Mouse (Mus musculus): ENCODE measurements around the gene Mettl16. TPM values are rescaled to one million over a fixed set of nuclear protein-coding genes. Genes with fewer than 3 reads are reported as not detected.
A peak's percentile ranks its signal among the peaks of the same experiment; 100 is the strongest.
"Not testable (repeated sequence)": the region's sequence is repeated elsewhere in the genome, so short reads cannot be mapped to it uniquely, and the experiment has no call there.

Gene Mettl16
- total RNA-seq, 2 experiments from 2014 or later, result 9.1 to 11.7 TPM

GRCm38 (mm10) chr11:74772386-74772785, 1.8 kb downstream of the Mettl16 start:
- no peak for DNase-seq

GRCm38 (mm10) chr11:74792874-74793273, 22.2 kb downstream of the Mettl16 start:
- no peak for DNase-seq

DNA sequence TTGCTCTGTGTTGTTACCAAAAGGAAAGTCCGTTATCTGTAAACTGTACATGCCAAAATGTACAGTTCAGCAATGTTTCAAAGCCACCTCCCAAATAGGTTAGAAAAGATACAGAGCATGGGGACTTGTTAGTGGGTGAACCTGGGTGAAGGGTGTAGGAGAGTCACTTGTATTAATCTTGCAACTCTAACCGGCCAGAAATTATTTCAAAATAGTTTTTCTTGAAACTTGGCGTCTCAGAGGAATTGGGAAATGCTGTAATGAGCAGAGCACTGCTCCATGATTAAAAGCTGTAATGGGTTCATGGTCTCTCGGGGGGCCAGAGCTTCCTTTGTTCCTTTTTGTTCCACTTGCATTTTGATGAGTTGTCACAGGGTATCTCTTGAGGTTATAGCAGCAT, 30.0 kb downstream of the Mettl16 start:
- no peak for DNase-seq

DNA sequence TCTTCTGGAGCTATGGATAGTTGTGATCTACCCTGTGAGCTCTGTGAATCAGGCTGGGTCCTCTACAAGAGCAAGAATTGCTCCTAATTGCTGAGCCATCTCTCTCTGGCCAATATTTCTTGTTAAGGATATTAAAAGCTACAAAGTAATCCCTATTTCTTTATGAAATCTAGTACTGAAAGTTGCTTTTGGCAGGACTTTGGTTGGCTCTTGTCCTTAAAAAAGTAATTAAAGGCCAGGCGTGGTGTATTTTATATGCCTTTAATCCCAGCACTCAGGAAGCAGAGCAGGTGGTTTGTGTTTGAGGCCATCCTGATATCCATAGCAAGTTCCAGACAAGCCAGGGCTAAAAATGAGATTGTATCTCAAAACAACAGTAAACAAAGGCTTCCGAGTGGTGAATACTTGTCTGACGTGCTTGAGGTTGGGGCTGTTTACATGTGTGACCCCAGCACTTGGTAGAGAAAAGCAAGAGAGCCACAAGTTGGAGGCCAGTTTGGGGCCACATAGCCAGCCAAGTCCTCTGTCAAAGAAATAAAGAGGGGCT, 33.5 kb downstream of the Mettl16 start:
- no peak for DNase-seq

GRCm38 (mm10) chr11:74807246-74807882, 36.7 kb downstream of the Mettl16 start:
- no peak for DNase-seq

GRCm38 (mm10) chr11:74808251-74808853, 37.7 kb downstream of the Mettl16 start:
- DNase-seq, result no peak

GRCm38 (mm10) chr11:74810134-74810533, 39.5 kb downstream of the Mettl16 start:
- no peak for DNase-seq

DNA sequence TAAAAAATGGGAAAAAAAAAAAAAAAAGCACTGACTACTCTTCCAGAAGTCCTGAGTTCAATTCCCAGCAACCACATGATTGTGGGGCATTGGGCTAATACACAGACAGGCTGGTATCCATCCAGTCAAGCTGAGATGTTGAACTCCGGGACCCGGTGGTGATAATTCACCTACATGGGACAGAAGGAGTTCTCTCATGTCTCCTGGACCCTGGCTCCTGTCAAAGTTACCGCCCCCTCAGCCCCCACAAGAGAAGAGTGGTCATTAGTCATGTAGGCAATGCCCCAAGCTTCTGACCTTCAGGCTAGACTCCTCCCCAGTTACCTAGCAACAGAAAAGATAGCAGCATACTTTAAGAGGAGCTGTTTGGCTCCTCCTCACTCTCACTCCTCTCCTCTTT, 40.4 kb downstream of the Mettl16 start:
- not testable (repeated sequence) for DNase-seq

DNA sequence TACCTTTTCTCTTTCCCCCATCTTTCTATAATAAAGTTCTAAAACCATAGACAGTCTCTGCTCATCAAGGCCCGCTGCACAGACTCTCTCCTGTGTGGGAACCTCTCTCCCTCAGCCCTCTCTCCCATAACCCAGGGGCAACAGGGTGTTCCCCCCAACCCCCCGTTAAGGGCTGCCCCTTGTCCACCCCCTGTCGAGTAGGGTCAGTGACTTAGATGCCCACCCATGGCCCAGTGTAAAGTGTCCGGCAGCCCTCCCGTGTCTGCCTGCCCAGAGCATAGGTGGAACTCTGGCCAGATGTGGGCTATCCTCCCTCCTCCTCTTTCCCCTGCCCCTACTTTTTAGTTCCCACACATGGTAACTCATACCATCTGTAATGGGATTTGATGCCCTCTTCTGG, 40.9 kb downstream of the Mettl16 start:
- DNase-seq, result no peak

GRCm38 (mm10) chr11:74815795-74816194, 45.2 kb downstream of the Mettl16 start:
- DNase-seq, result no peak

DNA sequence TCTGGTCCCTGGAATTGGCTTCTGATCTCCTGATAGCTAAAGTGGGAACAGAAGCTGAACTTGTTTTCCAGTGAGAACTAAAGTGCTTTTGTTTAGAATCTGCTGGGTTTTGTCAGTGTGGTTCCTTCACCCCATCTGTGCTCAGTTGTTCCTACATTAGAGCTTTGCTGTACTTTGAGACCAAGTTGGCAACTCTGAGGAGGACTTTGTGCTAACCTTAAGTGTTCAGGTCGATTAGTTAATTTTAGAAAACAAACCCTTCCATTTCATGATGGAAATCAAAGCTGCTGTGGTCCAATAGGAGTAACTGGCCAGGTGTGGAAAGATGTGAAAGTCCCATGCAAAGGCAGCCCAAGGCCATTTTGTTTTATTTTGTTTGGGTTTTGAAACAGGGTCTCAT, 50.3 kb downstream of the Mettl16 start:
- no peak for DNase-seq

- no peak for DNase-seq
These were observed 50.8 kb downstream of the Mettl16 start for GRCm38 (mm10) chr11:74821463-74821862.

DNA sequence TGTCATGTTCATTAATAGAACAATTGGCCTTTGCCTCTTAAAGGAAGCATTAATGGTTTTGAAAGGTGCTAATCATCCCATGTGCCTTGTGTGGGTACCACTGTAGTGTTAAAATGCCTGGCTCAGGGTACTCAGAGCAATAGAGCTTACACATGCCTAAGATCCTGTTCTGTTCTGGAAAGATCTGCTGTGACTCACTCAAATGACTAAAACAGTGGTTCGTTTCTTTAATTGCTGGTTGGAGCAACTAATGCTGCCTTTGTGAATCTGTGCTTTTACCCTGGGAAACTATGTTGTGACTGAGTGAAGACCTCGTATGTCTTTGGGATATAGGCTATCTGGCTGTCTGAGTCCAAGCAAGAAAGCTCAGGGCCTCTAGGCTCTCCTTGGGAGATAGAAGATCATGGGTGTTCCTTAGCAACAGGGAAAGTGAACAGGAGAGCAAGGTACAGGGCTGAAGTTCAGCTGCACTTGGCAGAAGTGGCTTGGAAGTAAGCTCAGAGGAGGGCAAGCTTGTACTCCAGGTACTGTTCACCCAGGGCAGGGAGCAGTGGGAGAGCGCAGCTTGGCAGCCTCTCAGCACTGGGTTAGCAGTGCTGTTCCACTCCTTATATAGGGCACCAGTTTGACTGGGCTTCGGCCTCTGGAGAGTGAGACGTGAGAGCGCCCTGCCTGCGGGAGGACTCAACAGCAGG, 52.3 kb downstream of the Mettl16 start:
- no peak for DNase-seq

DNA sequence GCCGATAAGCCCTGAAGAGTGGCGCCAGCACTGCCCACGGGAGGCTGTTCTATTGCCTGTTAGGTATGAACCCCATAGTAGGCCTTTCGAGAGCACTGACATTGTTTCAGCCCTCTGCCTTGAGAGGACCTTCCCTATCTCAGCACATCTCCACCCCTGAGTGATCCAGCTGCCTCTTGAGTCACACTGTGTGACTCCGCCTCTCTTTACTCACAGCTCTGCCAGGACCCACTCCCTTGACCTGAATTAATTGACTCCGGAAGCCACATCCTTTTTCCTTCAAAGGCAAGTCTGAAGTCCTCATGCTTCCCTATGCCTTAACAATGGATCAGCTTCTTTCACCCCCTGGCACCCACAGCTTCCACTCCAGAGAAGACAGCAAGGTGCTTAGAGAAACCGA, 55.5 kb downstream of the Mettl16 start:
- no peak for DNase-seq

- no peak for DNase-seq
These were observed 56.1 kb downstream of the Mettl16 start for GRCm38 (mm10) chr11:74826702-74827101.

DNA sequence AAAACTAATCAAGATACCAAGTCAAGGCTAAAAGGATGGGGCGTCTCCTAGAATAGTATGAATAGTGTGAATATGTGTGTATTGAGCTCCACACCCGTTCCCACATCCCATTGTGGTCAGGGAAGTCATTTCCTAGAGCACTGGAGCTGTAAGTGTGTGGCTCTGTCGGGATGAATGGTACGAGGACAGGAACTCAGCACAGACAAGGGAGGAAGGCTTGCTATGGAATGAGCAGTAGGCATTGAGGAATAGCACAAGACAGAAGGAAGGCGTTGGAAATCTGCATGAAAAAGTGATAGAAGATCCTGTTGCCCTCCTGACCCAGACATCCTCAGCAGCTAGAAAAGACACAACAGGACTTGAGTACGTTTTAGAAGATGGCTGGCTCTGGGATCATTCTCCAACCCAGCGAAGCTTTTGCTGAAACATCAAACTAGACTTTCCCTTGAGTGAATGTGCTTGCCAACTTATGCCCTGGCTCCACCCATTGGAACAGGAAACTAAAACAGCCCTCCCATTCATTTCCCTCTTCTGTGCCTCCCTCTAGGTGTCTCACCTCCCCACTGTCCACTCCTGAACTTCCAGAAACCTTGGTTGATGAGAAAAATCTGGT, 57.3 kb downstream of the Mettl16 start:
- no peak for DNase-seq

GRCm38 (mm10) chr11:74828404-74828931, 57.8 kb downstream of the Mettl16 start:
- peak; percentile 13 for DNase-seq

DNA sequence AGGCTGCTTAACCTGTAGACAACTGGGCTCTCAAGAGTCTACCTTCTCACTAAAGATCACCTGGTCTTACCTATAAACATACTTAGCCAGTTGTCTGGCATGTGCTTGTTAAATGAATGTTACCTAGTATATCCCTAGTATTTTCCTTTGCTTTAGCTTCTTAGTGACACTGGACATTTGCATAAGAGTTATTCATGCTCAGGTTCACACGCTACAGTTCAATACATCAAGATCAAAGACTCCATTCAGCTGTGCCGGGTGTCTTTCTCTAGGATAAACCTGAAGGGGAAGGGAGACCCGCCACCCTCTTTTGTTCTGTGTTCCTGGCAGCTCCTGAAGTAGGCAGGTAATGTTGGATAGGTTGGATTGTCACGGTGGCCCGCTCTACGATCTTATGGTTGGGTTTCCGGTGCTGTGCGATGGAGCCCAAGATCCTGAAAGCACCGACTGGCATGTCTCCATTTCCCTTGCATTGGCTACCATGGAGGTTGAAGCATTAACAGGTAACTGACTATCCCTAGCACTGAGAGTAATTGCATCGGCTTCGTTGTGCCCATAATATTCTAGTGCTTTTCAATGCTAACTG, 58.4 kb downstream of the Mettl16 start:
- no peak for DNase-seq

- DNase-seq, result peak; percentile 80
These were observed 59.2 kb downstream of the Mettl16 start for GRCm38 (mm10) chr11:74829812-74830211.

- DNase-seq, result peak; percentile 97
These were observed 59.9 kb downstream of the Mettl16 start, which contains the start of gene Mnt for GRCm38 (mm10) chr11:74830256-74831161. Gene Mnt, plus strand, starts transcription at chr11:74830920.

GRCm38 (mm10) chr11:74831191-74831605, 60.6 kb downstream of the Mettl16 start:
- DNase-seq, result peak; percentile 65

Measured in gastrocnemius, postnatal 10 days (tissue).